Mouse (Mus musculus): Measurements from ENCODE around the gene Trpd52l3.

The Trpd52l3 gene

GRCm38 (mm10) chr19:30029002-30029710, 25.6 kb downstream of the Trpd52l3 start:
- intact Hi-C loops (cut with DNase I): no loop called here

DNA sequence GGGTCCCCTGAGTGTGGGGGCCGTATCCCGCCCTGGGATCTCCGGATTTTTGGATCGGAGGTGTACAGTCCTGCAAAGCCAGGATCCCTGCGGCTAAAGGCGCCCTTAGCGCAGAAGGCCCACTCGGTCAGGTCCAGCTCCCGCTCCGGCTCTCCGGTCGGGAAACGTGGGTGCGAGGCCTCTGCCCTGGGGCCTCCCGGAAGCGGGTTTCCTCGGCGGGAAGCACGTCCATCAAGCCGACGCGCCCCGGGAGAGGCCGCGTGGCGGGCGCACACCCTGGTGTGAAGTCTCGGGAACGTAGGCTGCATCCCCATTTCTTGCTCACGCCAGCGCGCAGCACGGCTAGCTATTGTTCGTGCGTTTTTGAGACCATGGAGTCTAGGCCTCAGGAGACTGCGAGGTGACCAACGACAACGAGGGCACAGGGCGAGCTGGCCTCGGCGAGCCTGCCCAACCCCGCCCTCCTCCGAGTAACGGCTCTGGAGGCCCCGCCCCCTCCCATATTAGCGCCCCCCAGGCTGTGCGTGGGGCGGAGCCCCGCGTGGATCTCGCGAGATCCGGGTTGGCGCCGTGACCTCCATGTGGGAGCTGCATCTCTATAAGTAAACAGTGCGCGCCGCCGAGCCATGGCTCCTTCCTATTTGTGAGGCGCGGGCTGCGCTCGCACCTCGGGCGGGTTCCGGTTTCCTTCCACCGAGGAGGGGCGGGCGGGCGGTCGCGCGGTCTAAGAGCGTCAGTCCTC, 26.5 kb downstream of the Trpd52l3 start, which contains the start of gene Uhrf2:
Gene Uhrf2, plus strand, starts transcription at position 620 of the 742 bp plus-strand sequence.
- intact Hi-C loops (cut with DNase I): no loop called here

GRCm38 (mm10) chr19:30030636-30031467, 27.3 kb downstream of the Trpd52l3 start:
- intact Hi-C loops (cut with DNase I): no loop called here

DNA sequence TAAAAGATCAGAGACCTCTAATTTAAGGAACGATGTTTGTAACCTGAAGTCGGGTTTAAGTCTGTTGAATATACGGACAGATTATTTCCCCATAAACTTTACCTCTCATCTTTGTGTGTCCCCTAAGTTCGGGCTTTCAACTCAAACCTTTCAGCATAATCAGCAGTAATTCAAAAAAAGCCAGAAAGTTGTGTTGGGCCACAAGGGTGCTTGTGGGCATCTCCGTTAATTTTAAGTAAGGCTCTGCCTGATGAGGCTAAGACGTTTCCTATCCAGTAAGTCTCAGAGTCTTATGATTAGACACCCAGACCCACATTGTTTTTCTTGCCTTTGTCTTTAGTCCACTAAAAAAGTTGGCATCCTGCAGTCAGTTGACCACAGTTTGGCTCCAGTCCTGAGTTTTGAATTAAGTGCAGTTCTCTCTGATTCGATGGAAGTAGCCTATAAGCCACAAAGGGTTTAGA, 27.9 kb downstream of the Trpd52l3 start:
- intact Hi-C loops (cut with DNase I): no loop called here

GRCm38 (mm10) chr19:30032206-30032605, 28.6 kb downstream of the Trpd52l3 start:
- intact Hi-C loops (cut with DNase I): no loop called here

- intact Hi-C loops (cut with DNase I): no loop called here
These were observed 31.8 kb downstream of the Trpd52l3 start for GRCm38 (mm10) chr19:30035361-30035760.

DNA sequence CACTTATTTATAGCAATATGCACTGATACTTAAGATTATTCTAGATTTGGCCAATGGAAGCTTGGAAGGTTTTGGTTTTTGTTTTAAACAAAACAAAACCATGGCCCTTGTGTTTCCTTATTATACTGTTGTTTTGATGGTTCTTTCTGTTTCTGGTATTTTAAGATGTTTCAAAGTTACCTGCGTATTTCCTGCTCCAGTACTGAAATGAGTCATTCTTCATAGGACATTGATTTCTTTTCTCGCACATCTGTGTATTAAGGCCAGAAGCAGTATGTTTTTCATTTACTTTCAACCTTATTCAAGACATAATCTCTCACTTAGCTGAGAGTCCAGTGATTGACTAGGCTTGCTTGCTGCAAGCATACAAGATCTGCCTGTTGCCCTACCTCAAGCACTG, 40.1 kb downstream of the Trpd52l3 start:
- intact Hi-C loops (cut with DNase I): no loop called here

DNA sequence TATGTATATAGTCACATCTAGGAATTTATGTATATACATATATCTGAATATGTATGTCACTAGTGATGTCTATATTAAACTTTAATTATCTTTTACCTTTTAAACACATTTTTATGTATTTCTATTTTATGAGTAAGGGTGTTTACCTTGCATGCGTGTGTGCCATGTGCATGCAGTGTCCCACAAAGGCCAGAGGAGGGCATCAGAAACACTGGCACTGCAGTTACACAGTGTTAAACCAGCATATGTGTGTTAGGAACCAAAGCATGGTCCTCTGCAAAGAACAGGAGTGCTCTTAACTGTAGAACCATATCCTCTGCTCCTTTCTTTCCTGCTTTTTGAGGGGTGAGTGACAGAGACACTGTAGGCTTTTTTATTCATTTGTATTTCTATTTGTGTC, 41.0 kb downstream of the Trpd52l3 start:
- intact Hi-C loops (cut with DNase I): no loop called here

DNA sequence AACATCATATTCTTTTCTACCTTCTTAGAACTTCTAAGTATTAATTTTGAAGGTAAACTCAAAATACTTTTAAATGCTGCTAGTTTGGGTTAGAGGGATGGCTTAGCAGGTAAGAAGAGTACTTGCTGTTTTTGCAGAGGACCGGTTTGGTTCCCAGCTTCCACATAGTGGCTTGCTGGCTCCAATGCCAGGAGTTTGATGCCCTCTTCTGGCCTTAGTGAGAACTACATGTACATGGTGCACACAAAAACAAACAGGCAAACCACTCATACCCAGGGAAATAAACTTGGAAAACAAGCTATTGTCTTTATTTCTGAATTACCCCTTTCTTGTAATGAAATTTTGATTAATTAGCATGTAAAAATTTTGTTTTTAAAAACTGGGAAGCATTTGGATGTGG, 42.3 kb downstream of the Trpd52l3 start:
- intact Hi-C loops (cut with DNase I): no loop called here

- intact Hi-C loops (cut with DNase I): no loop called here
These were observed 47.0 kb downstream of the Trpd52l3 start for GRCm38 (mm10) chr19:30050584-30050983.

DNA sequence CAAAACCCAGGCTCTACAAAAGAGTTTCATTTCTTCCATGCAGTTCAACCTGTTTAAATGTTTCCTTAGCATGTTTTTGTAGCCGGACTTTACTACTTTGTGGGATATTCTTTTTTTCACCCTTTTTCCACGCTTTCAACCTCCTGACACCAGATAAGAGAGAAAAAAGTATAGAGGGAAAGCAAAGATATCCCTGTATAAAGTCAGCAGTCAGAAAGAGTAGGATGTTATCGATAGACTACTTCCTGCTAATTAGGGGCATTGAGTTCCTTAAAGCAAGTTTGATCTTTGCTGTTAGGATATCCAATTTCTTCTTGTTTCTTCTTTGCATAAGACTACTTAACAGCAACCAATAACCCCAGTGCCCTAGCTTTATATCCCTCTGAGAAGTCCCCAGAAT, 47.9 kb downstream of the Trpd52l3 start:
- intact Hi-C loops (cut with DNase I): no loop called here

DNA sequence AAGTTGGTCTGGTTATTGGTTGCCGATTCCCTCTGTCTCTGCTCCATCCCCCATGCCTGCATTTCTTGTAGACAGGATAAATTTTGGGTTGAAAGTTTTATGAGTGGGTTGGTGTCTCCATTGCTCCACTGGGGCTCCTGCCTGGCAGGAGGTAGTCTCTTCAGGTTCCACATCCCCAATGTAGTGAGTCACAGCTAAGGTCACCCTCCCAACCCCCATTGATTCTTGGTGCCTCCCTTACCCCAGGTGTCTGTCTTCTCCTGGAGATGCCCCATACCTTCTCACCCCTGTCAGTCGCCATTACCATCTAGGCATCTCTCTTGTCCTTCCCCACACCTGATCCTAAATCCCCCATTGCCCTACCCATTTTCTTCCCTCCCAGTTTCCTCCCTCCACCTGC, 50.6 kb downstream of the Trpd52l3 start:
- intact Hi-C loops (cut with DNase I): no loop called here

Measured in adrenal gland (tissue).